Mouse (Mus musculus): Measurements from ENCODE around the gene Hsd17b1.
A peak's percentile ranks its signal among the peaks of the same experiment; 100 is the strongest.
"Not testable (repeated sequence)": the region's sequence is repeated elsewhere in the genome, so short reads cannot be mapped to it uniquely, and the experiment has no call there.

Gene Hsd17b1

GRCm38 (mm10) chr11:101085617-101086322 lies 7.6 kb downstream of the Hsd17b1 start:
- DNase-seq (ENCODE audit: low read depth, low spot score), result no peak

GRCm38 (mm10) chr11:101086323-101086674 lies 8.1 kb downstream of the Hsd17b1 start:
- DNase-seq (ENCODE audit: low read depth, low spot score), result no peak

- DNase-seq (ENCODE audit: low read depth, low spot score), result peak; percentile 94
Observed at GRCm38 (mm10) chr11:101086756-101087681, 8.8 kb downstream of the Hsd17b1 start, which contains the start of gene Mlx. Mlx (plus strand) TSS chr11:101087277.

GRCm38 (mm10) chr11:101087682-101088055 lies 9.5 kb downstream of the Hsd17b1 start:
- DNase-seq (ENCODE audit: low read depth, low spot score), result no peak

- no peak for DNase-seq (ENCODE audit: low read depth, low spot score)
Observed at GRCm38 (mm10) chr11:101089931-101090330, 11.7 kb downstream of the Hsd17b1 start.

- DNase-seq (ENCODE audit: low read depth, low spot score), result no peak
Observed at GRCm38 (mm10) chr11:101094930-101095313, 16.7 kb downstream of the Hsd17b1 start.

GRCm38 (mm10) chr11:101095314-101096024 lies 17.3 kb downstream of the Hsd17b1 start, which contains the start of gene Psmc3ip:
Psmc3ip (minus strand) TSS chr11:101095436.
- DNase-seq (ENCODE audit: low read depth, low spot score), result peak; percentile 92

- DNase-seq (ENCODE audit: low read depth, low spot score), result no peak
Observed at GRCm38 (mm10) chr11:101098231-101098630, 20.0 kb downstream of the Hsd17b1 start.

GRCm38 (mm10) chr11:101103011-101103410 lies 24.8 kb downstream of the Hsd17b1 start:
- no peak for DNase-seq (ENCODE audit: low read depth, low spot score)

GRCm38 (mm10) chr11:101109351-101109750 lies 31.1 kb downstream of the Hsd17b1 start:
- no peak for DNase-seq (ENCODE audit: low read depth, low spot score)

- DNase-seq (ENCODE audit: low read depth, low spot score), result no peak
Observed at GRCm38 (mm10) chr11:101110708-101111107, 32.5 kb downstream of the Hsd17b1 start.

GRCm38 (mm10) chr11:101111178-101111577 lies 33.0 kb downstream of the Hsd17b1 start:
- DNase-seq (ENCODE audit: low read depth, low spot score), result no peak

- DNase-seq (ENCODE audit: low read depth, low spot score), result no peak
Observed at GRCm38 (mm10) chr11:101112186-101112585, 34.0 kb downstream of the Hsd17b1 start.

- DNase-seq (ENCODE audit: low read depth, low spot score), result no peak
Observed at GRCm38 (mm10) chr11:101115564-101115963, 37.4 kb downstream of the Hsd17b1 start.

GRCm38 (mm10) chr11:101118105-101118504 lies 39.9 kb downstream of the Hsd17b1 start:
- DNase-seq (ENCODE audit: low read depth, low spot score), result peak; percentile 29

- no peak for DNase-seq (ENCODE audit: low read depth, low spot score)
Observed at GRCm38 (mm10) chr11:101119131-101119760, 41.0 kb downstream of the Hsd17b1 start.

GRCm38 (mm10) chr11:101119761-101120544 lies 41.7 kb downstream of the Hsd17b1 start, which contains the start of the genes Retreg3 and Tubg1:
Retreg3 (minus strand) TSS chr11:101119893.
Tubg1 (plus strand) TSS chr11:101119938.
- peak; percentile 100 for DNase-seq (ENCODE audit: low read depth, low spot score)

- DNase-seq (ENCODE audit: low read depth, low spot score), result no peak
Observed at GRCm38 (mm10) chr11:101120545-101121188, 42.5 kb downstream of the Hsd17b1 start.

GRCm38 (mm10) chr11:101124494-101124893 lies 46.3 kb downstream of the Hsd17b1 start:
- not testable (repeated sequence) for DNase-seq (ENCODE audit: low read depth, low spot score)

- DNase-seq (ENCODE audit: low read depth, low spot score), result not testable (repeated sequence)
Observed at GRCm38 (mm10) chr11:101125008-101125407, 46.8 kb downstream of the Hsd17b1 start.
